Comparison of ENCODE assay signal across 8 mouse cellular contexts in genomic region chr11:103262412-103263267, GRCm38 (mm10). TPM values are rescaled to one million over a fixed set of nuclear protein-coding genes. Genes with fewer than 3 reads are reported as not detected.
DNase-seq lines count a peak whose midpoint lies in the region; ATAC-seq and TF ChIP-seq lines count a peak whose summit lies in the region.

No protein-coding gene starts in this region.

- peak overlapping the region; percentile 18; the same call in 1 of the 2 replicates for H3K9ac ChIP-seq in heart, postnatal 0 days (replicated peaks; ENCODE audit: low read depth, low read length)
- no peak overlapping the region for H3K9ac ChIP-seq in liver, embryonic 13.5 days
- 0 out of 2 replicates have a peak overlapping the region, but pooled peaks have one; percentile 17 for H3K9ac ChIP-seq in neural tube, embryonic 15.5 days (replicated peaks)

- no peak for TF ChIP-seq EP300 in heart, postnatal 0 days (IDR thresholded peaks at IDR 0.05; ENCODE audit: low read depth)

- ATAC-seq in heart, postnatal 0 days (ENCODE audit: insufficient read depth, low read depth) = no peak
- ATAC-seq in liver, embryonic 13.5 days (ENCODE audit: low read depth) = no peak
- ATAC-seq in neural tube, embryonic 15.5 days (ENCODE audit: low FRiP score) = no peak
- no peak for ATAC-seq in erythroid progenitor cell, adult 5-6 weeks (replicated peaks; ENCODE audit: low FRiP score, poor library complexity, severe bottlenecking)

- H3K9me3 ChIP-seq in heart, postnatal 0 days (replicated peaks; ENCODE audit: control insufficient read depth, low read length) = no peaks in the 10 kb centered on the region
- no peaks in the 10 kb centered on the region for H3K9me3 ChIP-seq in liver, embryonic 13.5 days (replicated peaks)
- H3K9me3 ChIP-seq in neural tube, embryonic 15.5 days (replicated peaks) = no peaks in the 10 kb centered on the region

- H3K27me3 ChIP-seq in heart, postnatal 0 days (ENCODE audit: control insufficient read depth, insufficient read depth, low read length) = no peaks in the 10 kb centered on the region
- H3K27me3 ChIP-seq in liver, embryonic 13.5 days = no peaks in the 10 kb centered on the region
- no peaks in the 10 kb centered on the region for H3K27me3 ChIP-seq in neural tube, embryonic 15.5 days (replicated peaks)

- peak; percentile 47 to 66 for DNase-seq in urinary bladder, adult 18-20 months (ENCODE audit: low spot score in 2 of 2)
- DNase-seq in urinary bladder, adult 2 months (ENCODE audit: low spot score) = no peak
- peak; percentile 50 for DNase-seq in heart, postnatal 0 days (ENCODE audit: low spot score)
- DNase-seq in liver, embryonic 13.5 days = no peak
- DNase-seq in ovary, postnatal 14 days (ENCODE audit: low spot score) = no peak
- no peak for DNase-seq in cerebellum, postnatal 14 days

- H3K4me1 ChIP-seq in heart, postnatal 0 days (ENCODE audit: control insufficient read depth, insufficient read depth) = peaks cover 30% of the 10 kb centered on the region
- peaks cover 43% of the 10 kb centered on the region for H3K4me1 ChIP-seq in liver, embryonic 13.5 days (replicated peaks)
- peaks cover 48% of the 10 kb centered on the region for H3K4me1 ChIP-seq in neural tube, embryonic 15.5 days

- no peaks in the 10 kb centered on the region for H3K36me3 ChIP-seq in heart, postnatal 0 days (replicated peaks; ENCODE audit: control insufficient read depth, insufficient read depth, low read length)
- H3K36me3 ChIP-seq in liver, embryonic 13.5 days = no peaks in the 10 kb centered on the region
- H3K36me3 ChIP-seq in neural tube, embryonic 15.5 days = no peaks in the 10 kb centered on the region

- H3K4me3 ChIP-seq in heart, postnatal 0 days (ENCODE audit: low read depth, low read length) = peak overlapping the region; percentile 7; the same call in 1 of the 2 replicates
- H3K4me3 ChIP-seq in liver, embryonic 13.5 days (replicated peaks) = no peak overlapping the region
- no peak overlapping the region for H3K4me3 ChIP-seq in neural tube, embryonic 15.5 days (replicated peaks)

- 53% methylated on average over 20 of the region's 20 CpGs for WGBS in heart, postnatal 0 days
- WGBS in liver, embryonic 13.5 days (ENCODE audit: insufficient replicate concordance) = 58% methylated on average over 20 of the region's 20 CpGs
- 61% methylated on average over 20 of the region's 20 CpGs for WGBS in neural tube, embryonic 15.5 days

- peak overlapping the region; percentile 27 for H3K27ac ChIP-seq in heart, postnatal 0 days (ENCODE audit: low read depth)
- H3K27ac ChIP-seq in liver, embryonic 13.5 days = no peak overlapping the region
- H3K27ac ChIP-seq in neural tube, embryonic 15.5 days (replicated peaks) = no peak overlapping the region

- H3K4me2 ChIP-seq in heart, postnatal 0 days (ENCODE audit: low read depth, low read length) = peak overlapping the region; percentile 44
- H3K4me2 ChIP-seq in liver, embryonic 13.5 days = peak overlapping the region; percentile 24
- peak overlapping the region; percentile 20; the same call in 1 of the 2 replicates for H3K4me2 ChIP-seq in neural tube, embryonic 15.5 days

- no peak for TF ChIP-seq CTCF in heart, postnatal 0 days (IDR thresholded peaks at IDR 0.05; ENCODE audit: low read depth)

RNA-seq across cellular contexts. Expression of gene Map3k14, which starts 4.6 kb away (rescaled TPM):
- polyA plus RNA-seq in urinary bladder, adult 2 months (2012; rRNA removed) = 6.6 and 8.9 TPM in 2 replicates
- 4.4 and 9.4 TPM in 2 replicates for total RNA-seq in heart, postnatal 0 days (2014; rRNA removed; ENCODE audit: low replicate concordance)
- 1.3 and 1.4 TPM in 2 replicates for polyA plus RNA-seq in heart, postnatal 0 days (2015; fragmentation: Nextera tagmentation; extraction: Ambion mirVana)
- 0.42 and 0.50 TPM in 2 replicates for polyA plus RNA-seq in liver, embryonic 13.5 days (2015; fragmentation: Nextera tagmentation; extraction: Ambion mirVana)
- polyA plus RNA-seq in neural tube, embryonic 15.5 days (2015; fragmentation: Nextera tagmentation; extraction: Ambion mirVana) = 3.8 and 5.7 TPM in 2 replicates
- 2.9 and 3.8 TPM in 2 replicates for total RNA-seq in erythroid progenitor cell, adult 5-6 weeks (2015; ENCODE audit: low replicate concordance)
- 0.51 and 3.8 TPM in 2 replicates for total RNA-seq in erythroid progenitor cell, adult 5-6 weeks (2017; ENCODE audit: low replicate concordance)

RNA-seq across cellular contexts. Expression of gene Spata32, which starts 44.4 kb away (rescaled TPM):
- polyA plus RNA-seq in urinary bladder, adult 2 months (2012; rRNA removed) = not detected in 2 replicates
- not detected in 2 replicates for total RNA-seq in heart, postnatal 0 days (2014; rRNA removed; ENCODE audit: low replicate concordance)
- polyA plus RNA-seq in heart, postnatal 0 days (2015; fragmentation: Nextera tagmentation; extraction: Ambion mirVana) = not detected in 2 replicates
- polyA plus RNA-seq in liver, embryonic 13.5 days (2015; fragmentation: Nextera tagmentation; extraction: Ambion mirVana) = not detected in 2 replicates
- polyA plus RNA-seq in neural tube, embryonic 15.5 days (2015; fragmentation: Nextera tagmentation; extraction: Ambion mirVana) = 1.00 and 1.3 TPM in 2 replicates
- not detected in 2 replicates for total RNA-seq in erythroid progenitor cell, adult 5-6 weeks (2015; ENCODE audit: low replicate concordance)
- not detected in 2 replicates for total RNA-seq in erythroid progenitor cell, adult 5-6 weeks (2017; ENCODE audit: low replicate concordance)

RNA-seq across cellular contexts. Expression of gene 1700023F06Rik, which starts 54.3 kb away (rescaled TPM):
- polyA plus RNA-seq in urinary bladder, adult 2 months (2012; rRNA removed) = 1.3 and 3.3 TPM in 2 replicates
- not detected in 2 replicates for total RNA-seq in heart, postnatal 0 days (2014; rRNA removed; ENCODE audit: low replicate concordance)
- 0.10 TPM in 1 of 2 replicates, not detected in the other for polyA plus RNA-seq in heart, postnatal 0 days (2015; fragmentation: Nextera tagmentation; extraction: Ambion mirVana)
- not detected in 2 replicates for polyA plus RNA-seq in liver, embryonic 13.5 days (2015; fragmentation: Nextera tagmentation; extraction: Ambion mirVana)
- 2.1 and 2.3 TPM in 2 replicates for polyA plus RNA-seq in neural tube, embryonic 15.5 days (2015; fragmentation: Nextera tagmentation; extraction: Ambion mirVana)
- 6.3 TPM in 1 of 2 replicates, not detected in the other for total RNA-seq in erythroid progenitor cell, adult 5-6 weeks (2015; ENCODE audit: low replicate concordance)
- not detected in 2 replicates for total RNA-seq in erythroid progenitor cell, adult 5-6 weeks (2017; ENCODE audit: low replicate concordance)

Comparison
In these comparisons a context has a peak if more than half of its experiments do, and no peak if none do; other contexts are left out.
1. DNase-seq: peak in urinary bladder, adult 18-20 months (2 of 2) and heart, postnatal 0 days (single experiment); none in urinary bladder, adult 2 months (single experiment), liver, embryonic 13.5 days (single experiment), ovary, postnatal 14 days (single experiment) and cerebellum, postnatal 14 days (0 of 2).
2. Peak in every context shown above with its lines, with median percentiles within 50 percentile points of each other: H3K4me2 ChIP-seq.